Mouse (Mus musculus) midbrain, embryonic 14.5 days (tissue): ENCODE measurements at regions not wholly inside any gene's neighbourhood (a gene's known extent, or its start where the extent isn't known, plus 50 kb on each side); places are given as distances from the start of the nearest gene placed in this dataset.

Experiments used
- ATAC-seq: fragments of 200-750 bp; cut with Nextera tagmentation; 2 replicates; pipeline ENCODE4 v1.8.0; 2017; ENCODE audit warnings: moderate number of reproducible peaks, moderate library complexity; ENCODE audit not compliant: low FRiP score, low TSS enrichment
- DNase-seq: peaks from one replicate; pipeline ENCODE4 v3.0.0-alpha.2; 2015
- H3K27ac ChIP-seq: fragments of 300-500 bp; sonication (generic); replicated peaks from 2 replicates; pipeline ENCODE4 v1.5.1; 2014; ENCODE audit warnings: mild to moderate bottlenecking, low read depth, low read length, moderate library complexity
- H3K27me3 ChIP-seq: fragments of 300-500 bp; sonication (generic); 2 replicates; pipeline ENCODE4 v1.6.1; 2014; ENCODE audit warnings: low read length, control low read depth, mixed read lengths; ENCODE audit not compliant: control insufficient read depth, insufficient read depth
- H3K36me3 ChIP-seq: fragments of 300-500 bp; sonication (generic); 2 replicates; pipeline ENCODE4 v1.6.1; 2014; ENCODE audit warnings: low read length, control low read depth; ENCODE audit not compliant: control insufficient read depth, insufficient read depth
- H3K4me1 ChIP-seq: fragments of 300-500 bp; sonication (generic); 2 replicates; pipeline ENCODE4 v1.6.1; 2014; ENCODE audit warnings: mild to moderate bottlenecking, antibody characterized with exemption, low read length, control low read depth; ENCODE audit not compliant: control insufficient read depth, insufficient read depth
- H3K4me2 ChIP-seq: fragments of 300-500 bp; sonication (generic); 2 replicates; pipeline ENCODE4 v1.6.1; 2014; ENCODE audit warnings: mild to moderate bottlenecking, low read length, moderate library complexity
- H3K4me3 ChIP-seq: fragments of 300-500 bp; sonication (generic); replicated peaks from 2 replicates; pipeline ENCODE4 v1.5.1; 2014; ENCODE audit warnings: low read depth, low read length
- H3K9ac ChIP-seq: fragments of 300-500 bp; sonication (generic); replicated peaks from 2 replicates; pipeline ENCODE4 v1.6.1; 2014; ENCODE audit warnings: mild to moderate bottlenecking, low read length, moderate library complexity
- H3K9me3 ChIP-seq: fragments of 300-500 bp; sonication (generic); 2 replicates; pipeline ENCODE4 v1.6.1; 2016; ENCODE audit warnings: low read length, control low read depth, mixed read lengths; ENCODE audit not compliant: control insufficient read depth
- WGBS: fragments of 180-500 bp; shearing (Covaris S2); extraction: QIAGEN DNeasy Blood & Tissue Kit; methylation state at CpG from one replicate; pipeline ENCODE4 v1.1.7; 2014; 5-methylcytosine and 5-hydroxymethylcytosine counted together

- Histone ChIP-seq H3K9ac (no peak overlapping the region), H3K36me3 (no peaks in the 10 kb centered on the region), H3K4me2 (no peak overlapping the region), H3K4me3 (no peak overlapping the region), H3K27ac (no peak overlapping the region), H3K27me3 (no peaks in the 10 kb centered on the region), H3K9me3 (no peaks in the 10 kb centered on the region), H3K4me1 (no peaks in the 10 kb centered on the region)
- ATAC-seq (no peak), DNase-seq (peak; percentile 6)
- WGBS, result 87% methylated on average over 4 of the region's 4 CpGs
Measured at GRCm38 (mm10) chr3:39592349-39593117, 705.8 kb downstream of the Fat4 start.

- Histone ChIP-seq H3K27ac (no peak overlapping the region), H3K4me2 (no peak overlapping the region), H3K36me3 (no peaks in the 10 kb centered on the region), H3K27me3 (no peaks in the 10 kb centered on the region), H3K9ac (no peak overlapping the region), H3K4me1 (no peaks in the 10 kb centered on the region), H3K9me3 (no peaks in the 10 kb centered on the region), H3K4me3 (no peak overlapping the region)
- WGBS, result 64% methylated on average over 3 of the region's 3 CpGs
- ATAC-seq, result no peak
- peak; percentile 4 for DNase-seq
Measured at GRCm38 (mm10) chr3:39609937-39610336, 723.2 kb downstream of the Fat4 start.

GRCm38 (mm10) chr3:39612408-39612807, 725.7 kb downstream of the Fat4 start:
- Histone ChIP-seq H3K9me3 (no peaks in the 10 kb centered on the region), H3K36me3 (no peaks in the 10 kb centered on the region), H3K4me3 (no peak overlapping the region), H3K4me1 (no peaks in the 10 kb centered on the region), H3K27ac (no peak overlapping the region), H3K4me2 (no peak overlapping the region), H3K27me3 (no peaks in the 10 kb centered on the region), H3K9ac (no peak overlapping the region)
- 74% methylated on average over 7 of the region's 7 CpGs for WGBS
- DNase-seq (no peak), ATAC-seq (no peak)

- H3K4me2 ChIP-seq, result no peak overlapping the region
- no peaks in the 10 kb centered on the region for H3K4me1 ChIP-seq
- H3K27ac ChIP-seq, result no peak overlapping the region
- DNase-seq (peak; percentile 13), ATAC-seq (no peak)
- no peaks in the 10 kb centered on the region for H3K9me3 ChIP-seq
- H3K9ac ChIP-seq, result no peak overlapping the region
- H3K4me3 ChIP-seq, result no peak overlapping the region
- no peaks in the 10 kb centered on the region for H3K36me3 ChIP-seq
- no peaks in the 10 kb centered on the region for H3K27me3 ChIP-seq
- WGBS, result 79% methylated on average over 5 of the region's 5 CpGs
Measured at GRCm38 (mm10) chr3:39637924-39638323, 751.2 kb downstream of the Fat4 start.

GRCm38 (mm10) chr3:39643194-39643593, 756.5 kb downstream of the Fat4 start:
- 85% methylated on average over 3 of the region's 3 CpGs for WGBS
- Histone ChIP-seq H3K4me1 (no peaks in the 10 kb centered on the region), H3K27ac (no peak overlapping the region), H3K36me3 (no peaks in the 10 kb centered on the region), H3K9me3 (no peaks in the 10 kb centered on the region), H3K4me3 (no peak overlapping the region), H3K9ac (no peak overlapping the region), H3K27me3 (no peaks in the 10 kb centered on the region), H3K4me2 (no peak overlapping the region)
- DNase-seq (no peak), ATAC-seq (no peak)

GRCm38 (mm10) chr3:39666817-39667216, 780.1 kb downstream of the Fat4 start:
- 87% methylated on average over 3 of the region's 3 CpGs for WGBS
- Histone ChIP-seq H3K9ac (no peak overlapping the region), H3K9me3 (no peaks in the 10 kb centered on the region), H3K36me3 (no peaks in the 10 kb centered on the region), H3K4me1 (no peaks in the 10 kb centered on the region), H3K4me3 (no peak overlapping the region), H3K4me2 (no peak overlapping the region), H3K27ac (no peak overlapping the region), H3K27me3 (no peaks in the 10 kb centered on the region)
- DNase-seq (no peak), ATAC-seq (no peak)

GRCm38 (mm10) chr3:39669145-39669544, 782.4 kb downstream of the Fat4 start:
- Histone ChIP-seq H3K4me3 (no peak overlapping the region), H3K9ac (no peak overlapping the region), H3K27ac (no peak overlapping the region), H3K9me3 (no peaks in the 10 kb centered on the region), H3K36me3 (no peaks in the 10 kb centered on the region), H3K4me1 (no peaks in the 10 kb centered on the region), H3K27me3 (no peaks in the 10 kb centered on the region), H3K4me2 (no peak overlapping the region)
- no peak for DNase-seq
- WGBS, result 79% methylated on average over 1 of the region's 1 CpGs
- ATAC-seq, result no peak

GRCm38 (mm10) chr3:39673997-39674396, 787.3 kb downstream of the Fat4 start:
- DNase-seq (no peak), ATAC-seq (no peak)
- Histone ChIP-seq H3K36me3 (no peaks in the 10 kb centered on the region), H3K27ac (no peak overlapping the region), H3K9ac (no peak overlapping the region), H3K4me2 (no peak overlapping the region), H3K9me3 (no peaks in the 10 kb centered on the region), H3K27me3 (no peaks in the 10 kb centered on the region), H3K4me3 (no peak overlapping the region), H3K4me1 (no peaks in the 10 kb centered on the region)
- 93% methylated on average over 7 of the region's 7 CpGs for WGBS

- WGBS, result 89% methylated on average over 10 of the region's 10 CpGs
- no peak for ATAC-seq
Measured at GRCm38 (mm10) chr3:39674927-39675326, 788.2 kb downstream of the Fat4 start.

More at GRCm38 (mm10) chr3:39674927-39675326, 788.2 kb downstream of the Fat4 start:
- no peak overlapping the region for H3K9ac ChIP-seq
- H3K4me1 ChIP-seq, result no peaks in the 10 kb centered on the region
- H3K27me3 ChIP-seq, result no peaks in the 10 kb centered on the region
- H3K36me3 ChIP-seq, result no peaks in the 10 kb centered on the region
- DNase-seq, result no peak
- H3K27ac ChIP-seq, result no peak overlapping the region
- no peak overlapping the region for H3K4me3 ChIP-seq
- no peak overlapping the region for H3K4me2 ChIP-seq
- H3K9me3 ChIP-seq, result no peaks in the 10 kb centered on the region
